Mouse (Mus musculus): ENCODE measurements at regions not wholly inside any gene's neighbourhood (a gene's known extent, or its start where the extent isn't known, plus 50 kb on each side); places are given as distances from the start of the nearest gene placed in this dataset.
A peak's percentile ranks its signal among the peaks of the same experiment; 100 is the strongest.

- Histone ChIP-seq H3K27me3 (no peaks in the 10 kb centered on the region), H3K4me1 (0 out of 2 replicates have a peak, but pooled peaks cover 8% of the 10 kb centered on the region), H3K4me2 (no peak overlapping the region), H3K9ac (no peak overlapping the region), H3K9me3 (replicated peaks) (no peaks in the 10 kb centered on the region), H3K27ac (no peak overlapping the region), H3K36me3 (no peaks in the 10 kb centered on the region), H3K4me3 (replicated peaks) (no peak overlapping the region)
- no peak for ATAC-seq (replicated peaks; ENCODE audit: low FRiP score)
- 80% methylated on average over 8 of the region's 8 CpGs for WGBS
Observed at GRCm38 (mm10) chr10:99615371-99615770, 144.1 kb downstream of the Csl start.

- Histone ChIP-seq H3K36me3 (no peaks in the 10 kb centered on the region), H3K9me3 (replicated peaks) (no peaks in the 10 kb centered on the region), H3K4me1 (0 out of 2 replicates have a peak, but pooled peaks cover 10% of the 10 kb centered on the region), H3K9ac (no peak overlapping the region), H3K4me3 (replicated peaks) (no peak overlapping the region), H3K27me3 (no peaks in the 10 kb centered on the region), H3K27ac (no peak overlapping the region), H3K4me2 (no peak overlapping the region)
- WGBS, result 9% methylated on average over 6 of the region's 6 CpGs
- peak; percentile 16; the same call in 1 of the 2 replicates for ATAC-seq (replicated peaks; ENCODE audit: low FRiP score)
Observed at GRCm38 (mm10) chr10:99615779-99616178, 143.7 kb downstream of the Csl start.

DNA sequence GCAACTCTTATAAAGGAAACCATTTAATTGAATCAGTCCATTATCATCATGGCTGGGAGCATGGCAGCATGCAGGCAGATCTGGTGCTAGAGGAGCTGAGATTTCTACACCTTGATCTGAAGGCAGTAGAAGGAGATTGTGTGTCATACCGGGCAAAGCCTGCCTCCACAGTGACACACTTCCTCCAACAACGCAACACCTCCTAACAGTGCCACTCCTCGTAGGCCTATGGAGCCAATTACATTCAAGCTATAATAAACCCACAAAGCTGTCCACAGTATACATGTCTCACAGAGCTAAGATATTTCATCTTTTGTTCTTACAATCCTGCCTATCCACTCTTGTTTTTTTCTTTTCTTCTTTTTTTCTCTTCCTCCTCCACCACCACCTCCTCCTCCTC lies 141.8 kb downstream of the Csl start:
- Histone ChIP-seq H3K4me2 (no peak overlapping the region), H3K36me3 (no peaks in the 10 kb centered on the region), H3K4me1 (0 out of 2 replicates have a peak, but pooled peaks cover 10% of the 10 kb centered on the region), H3K9ac (no peak overlapping the region), H3K27ac (no peak overlapping the region), H3K9me3 (replicated peaks) (no peaks in the 10 kb centered on the region), H3K4me3 (replicated peaks) (no peak overlapping the region), H3K27me3 (no peaks in the 10 kb centered on the region)
- 72% methylated on average over 3 of the region's 3 CpGs for WGBS
- no peak for ATAC-seq (replicated peaks; ENCODE audit: low FRiP score)

DNA sequence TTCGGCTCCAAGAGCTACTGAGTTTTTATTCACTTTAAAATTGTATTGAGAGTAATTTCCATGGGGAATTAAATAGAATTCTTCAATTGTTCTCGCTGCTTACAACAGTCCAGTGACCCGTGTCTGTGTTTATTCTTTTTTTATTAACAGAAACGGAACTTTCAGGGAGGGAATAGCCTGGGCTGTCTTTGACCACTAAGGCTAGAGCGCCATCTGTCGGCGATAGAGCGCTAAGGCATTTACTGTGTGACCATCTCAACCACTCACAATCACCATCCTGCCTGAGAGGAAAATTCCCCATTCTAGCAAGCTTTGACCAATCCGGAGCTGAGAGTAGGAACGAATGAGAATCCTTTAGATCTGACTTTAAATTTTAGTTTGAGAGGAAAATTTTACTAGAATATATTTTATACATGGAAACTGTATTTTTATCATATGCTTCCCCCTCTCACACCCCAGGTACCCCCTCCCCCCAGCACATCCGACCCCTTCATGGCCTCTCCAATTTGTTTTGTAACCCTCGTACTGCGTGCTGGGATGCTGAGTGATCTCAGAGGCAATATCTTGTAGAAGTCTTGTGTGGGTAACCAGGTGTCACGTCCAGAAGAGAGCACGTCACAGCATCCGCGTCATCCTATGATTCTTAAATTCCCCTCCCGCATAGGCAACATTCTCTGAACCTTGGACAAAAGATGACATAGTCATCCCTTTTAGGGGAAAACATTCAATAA lies 139.9 kb downstream of the Csl start:
- 45% methylated on average over 18 of the region's 18 CpGs for WGBS
- peak overlapping the region; percentile 23 for H3K4me3 ChIP-seq (replicated peaks)
- H3K36me3 ChIP-seq, result no peaks in the 10 kb centered on the region
- H3K9me3 ChIP-seq (replicated peaks), result no peaks in the 10 kb centered on the region
- 0 out of 2 replicates have a peak, but pooled peaks cover 10% of the 10 kb centered on the region for H3K4me1 ChIP-seq
- no peak overlapping the region for H3K9ac ChIP-seq
- H3K27me3 ChIP-seq, result no peaks in the 10 kb centered on the region
- H3K27ac ChIP-seq, result no peak overlapping the region
- ATAC-seq (replicated peaks; ENCODE audit: low FRiP score), result peak; percentile 71
- peak overlapping the region; percentile 46 for H3K4me2 ChIP-seq

DNA sequence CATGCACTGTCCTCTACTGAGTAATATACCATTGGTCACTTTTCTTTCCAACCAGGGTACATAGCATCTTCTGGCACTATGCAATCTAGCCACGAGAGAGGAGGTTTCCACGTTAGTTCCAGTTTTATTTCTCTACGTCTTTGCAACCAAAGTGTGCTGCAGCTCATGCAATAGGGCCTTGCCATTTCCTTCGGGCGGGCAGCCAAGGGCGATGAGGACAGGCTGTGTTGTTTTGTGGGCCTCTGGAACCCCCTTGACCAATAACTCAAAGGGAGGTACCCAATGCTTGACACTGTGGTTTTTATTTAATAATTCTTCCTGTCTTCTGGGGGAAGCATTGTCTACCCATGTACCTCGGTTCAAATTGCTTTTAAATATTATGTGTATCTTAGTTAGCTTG lies 139.0 kb downstream of the Csl start:
- no peak overlapping the region for H3K27ac ChIP-seq
- H3K9ac ChIP-seq, result no peak overlapping the region
- H3K4me1 ChIP-seq, result 0 out of 2 replicates have a peak, but pooled peaks cover 10% of the 10 kb centered on the region
- 68% methylated on average over 7 of the region's 7 CpGs for WGBS
- no peak for ATAC-seq (replicated peaks; ENCODE audit: low FRiP score)
- H3K9me3 ChIP-seq (replicated peaks), result no peaks in the 10 kb centered on the region
- H3K27me3 ChIP-seq, result no peaks in the 10 kb centered on the region
- no peaks in the 10 kb centered on the region for H3K36me3 ChIP-seq
- no peak overlapping the region for H3K4me3 ChIP-seq (replicated peaks)
- no peak overlapping the region for H3K4me2 ChIP-seq

GRCm38 (mm10) chr10:99627355-99627754 lies 132.1 kb downstream of the Csl start:
- Histone ChIP-seq H3K9me3 (replicated peaks) (no peaks in the 10 kb centered on the region), H3K4me2 (no peak overlapping the region), H3K9ac (no peak overlapping the region), H3K36me3 (no peaks in the 10 kb centered on the region), H3K27me3 (no peaks in the 10 kb centered on the region), H3K4me1 (no peaks in the 10 kb centered on the region), H3K4me3 (replicated peaks) (no peak overlapping the region), H3K27ac (no peak overlapping the region)
- WGBS, result 80% methylated on average over 6 of the region's 6 CpGs
- no peak for ATAC-seq (replicated peaks; ENCODE audit: low FRiP score)

GRCm38 (mm10) chr10:99632250-99632985 lies 127.0 kb downstream of the Csl start:
- no peak overlapping the region for H3K4me3 ChIP-seq (replicated peaks)
- no peaks in the 10 kb centered on the region for H3K36me3 ChIP-seq
- H3K9ac ChIP-seq, result no peak overlapping the region
- no peaks in the 10 kb centered on the region for H3K27me3 ChIP-seq
- H3K4me2 ChIP-seq, result no peak overlapping the region
- no peaks in the 10 kb centered on the region for H3K4me1 ChIP-seq
- no peak overlapping the region for H3K27ac ChIP-seq
- 68% methylated on average over 6 of the region's 6 CpGs for WGBS
- no peak for ATAC-seq (replicated peaks; ENCODE audit: low FRiP score)
- no peaks in the 10 kb centered on the region for H3K9me3 ChIP-seq (replicated peaks)

GRCm38 (mm10) chr10:99635796-99636195 lies 123.7 kb downstream of the Csl start:
- no peaks in the 10 kb centered on the region for H3K27me3 ChIP-seq
- WGBS, result 78% methylated on average over 4 of the region's 4 CpGs

DNA sequence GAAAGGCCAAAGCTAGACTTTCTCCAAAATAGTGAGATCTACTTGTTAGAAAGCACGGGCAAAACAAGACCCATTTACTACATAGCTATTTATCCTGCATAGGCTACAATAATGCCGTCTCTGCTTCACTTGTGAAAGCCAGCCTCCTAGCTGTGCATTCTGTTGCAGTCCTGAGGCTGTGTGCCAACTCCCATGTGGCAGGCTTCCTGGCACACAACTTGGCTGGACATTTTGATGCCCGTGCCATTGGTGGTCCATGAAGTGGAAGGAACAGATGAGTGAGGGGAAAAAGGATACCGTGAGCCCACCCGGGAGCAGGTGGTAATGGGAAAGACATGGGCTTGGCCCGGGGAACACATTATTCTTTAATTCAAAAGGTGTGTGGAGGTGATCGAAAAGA lies 120.4 kb downstream of the Csl start:
- no peaks in the 10 kb centered on the region for H3K27me3 ChIP-seq
- H3K4me1 ChIP-seq, result peaks cover 4% of the 10 kb centered on the region; the same call in 1 of the 2 replicates
- no peaks in the 10 kb centered on the region for H3K9me3 ChIP-seq (replicated peaks)
- H3K9ac ChIP-seq, result no peak overlapping the region
- no peak overlapping the region for H3K4me3 ChIP-seq (replicated peaks)
- no peak for ATAC-seq (replicated peaks; ENCODE audit: low FRiP score)
- H3K4me2 ChIP-seq, result no peak overlapping the region
- 78% methylated on average over 7 of the region's 7 CpGs for WGBS
- H3K27ac ChIP-seq, result no peak overlapping the region
- H3K36me3 ChIP-seq, result no peaks in the 10 kb centered on the region

More at GRCm38 (mm10) chr10:99635796-99636195, 123.7 kb downstream of the Csl start:
- ATAC-seq (replicated peaks; ENCODE audit: low FRiP score), result no peak
- Histone ChIP-seq H3K4me2 (no peak overlapping the region), H3K4me3 (replicated peaks) (no peak overlapping the region), H3K27ac (no peak overlapping the region), H3K36me3 (no peaks in the 10 kb centered on the region), H3K9me3 (replicated peaks) (no peaks in the 10 kb centered on the region), H3K4me1 (peaks cover 4% of the 10 kb centered on the region; the same call in 1 of the 2 replicates), H3K9ac (no peak overlapping the region)

DNA sequence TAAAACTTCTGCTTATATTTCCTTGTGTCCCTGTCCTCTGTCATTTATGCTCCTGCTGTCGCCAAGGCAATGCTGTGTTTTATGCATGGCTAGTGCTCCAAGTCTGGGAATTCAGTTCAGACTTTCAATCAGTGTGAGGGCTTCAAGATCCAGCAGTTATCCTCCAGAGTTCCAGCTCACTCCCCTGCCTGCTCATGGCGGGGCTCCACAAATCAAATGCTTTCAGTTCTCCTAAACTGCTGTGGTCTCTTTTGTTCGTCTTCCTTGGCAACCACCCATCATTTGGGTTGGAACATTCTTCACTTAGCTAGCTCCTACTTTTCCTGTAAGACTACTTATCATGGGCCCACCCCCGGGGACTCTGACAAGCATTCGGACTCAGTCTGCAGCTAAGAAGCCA lies 120.0 kb downstream of the Csl start:
- WGBS, result 38% methylated on average over 5 of the region's 5 CpGs
- ATAC-seq (replicated peaks; ENCODE audit: low FRiP score), result no peak

GRCm38 (mm10) chr10:99641784-99642183 lies 117.7 kb downstream of the Csl start:
- Histone ChIP-seq H3K9ac (no peak overlapping the region), H3K36me3 (no peaks in the 10 kb centered on the region), H3K27ac (no peak overlapping the region), H3K4me2 (no peak overlapping the region), H3K27me3 (no peaks in the 10 kb centered on the region), H3K4me1 (peaks cover 4% of the 10 kb centered on the region; the same call in 1 of the 2 replicates), H3K9me3 (replicated peaks) (no peaks in the 10 kb centered on the region), H3K4me3 (replicated peaks) (no peak overlapping the region)
- WGBS, result 10% methylated on average over 11 of the region's 11 CpGs
- ATAC-seq (replicated peaks; ENCODE audit: low FRiP score), result peak; percentile 82; the same call in 1 of the 2 replicates

More for the DNA sequence above, 120.0 kb downstream of the Csl start:
- Histone ChIP-seq H3K36me3 (no peaks in the 10 kb centered on the region), H3K27me3 (no peaks in the 10 kb centered on the region), H3K4me3 (replicated peaks) (no peak overlapping the region), H3K9me3 (replicated peaks) (no peaks in the 10 kb centered on the region), H3K4me2 (no peak overlapping the region), H3K27ac (no peak overlapping the region), H3K9ac (no peak overlapping the region), H3K4me1 (peaks cover 4% of the 10 kb centered on the region; the same call in 1 of the 2 replicates)

- no peak for ATAC-seq (replicated peaks; ENCODE audit: low FRiP score)
- no peaks in the 10 kb centered on the region for H3K9me3 ChIP-seq (replicated peaks)
- H3K27me3 ChIP-seq, result no peaks in the 10 kb centered on the region
- 62% methylated on average over 4 of the region's 4 CpGs for WGBS
- H3K4me2 ChIP-seq, result no peak overlapping the region
- no peaks in the 10 kb centered on the region for H3K36me3 ChIP-seq
- H3K4me3 ChIP-seq (replicated peaks), result no peak overlapping the region
- peaks cover 4% of the 10 kb centered on the region; the same call in 1 of the 2 replicates for H3K4me1 ChIP-seq
- H3K27ac ChIP-seq, result no peak overlapping the region
- no peak overlapping the region for H3K9ac ChIP-seq
Observed at GRCm38 (mm10) chr10:99642201-99642827, 117.1 kb downstream of the Csl start.

Measured in kidney, embryonic 15.5 days (tissue).